Mouse (Mus musculus): ENCODE measurements around the gene Cdh19. TPM values are rescaled to one million over a fixed set of nuclear protein-coding genes. Genes with fewer than 3 reads are reported as not detected.

Gene Cdh19
- total RNA-seq (2023), result not detected

GRCm38 (mm10) chr1:110977484-110977883 is at the start of gene Cdh19:
TSS of gene Cdh19 (minus strand) at chr1:110977584.

